Mouse (Mus musculus) stomach, postnatal 0 days (tissue): ENCODE data around the gene Tor1aip1. TPM values are rescaled to one million over a fixed set of nuclear protein-coding genes. Genes with fewer than 3 reads are reported as not detected.
A peak's percentile ranks its signal among the peaks of the same experiment; 100 is the strongest.

Experiments
- ATAC-seq: fragments of 200-750 bp; cut with Nextera tagmentation; 2 replicates; pipeline ENCODE4 v1.8.0; 2017; ENCODE audit not compliant: low FRiP score, low TSS enrichment
- DNase-seq: peaks from one replicate; pipeline ENCODE4 v3.0.0-alpha.2; 2016; ENCODE audit warnings: low spot score
- H3K27ac ChIP-seq: fragments of 300-500 bp; sonication (generic); replicated peaks from 2 replicates; pipeline ENCODE4 v1.5.1; 2014; ENCODE audit warnings: mild to moderate bottlenecking, control low read depth
- H3K27me3 ChIP-seq: fragments of 300-500 bp; sonication (generic); 2 replicates; pipeline ENCODE4 v1.6.1; 2014; ENCODE audit warnings: low read length; ENCODE audit not compliant: control insufficient read depth, insufficient read depth
- H3K36me3 ChIP-seq: fragments of 300-500 bp; sonication (generic); 2 replicates; pipeline ENCODE4 v1.6.1; 2014; ENCODE audit warnings: low read length, mixed read lengths; ENCODE audit not compliant: control insufficient read depth, insufficient read depth
- H3K4me1 ChIP-seq: fragments of 300-500 bp; sonication (generic); replicated peaks from 2 replicates; pipeline ENCODE4 v1.6.1; 2014; ENCODE audit warnings: antibody characterized with exemption; ENCODE audit not compliant: control insufficient read depth, insufficient read depth
- H3K4me2 ChIP-seq: fragments of 300-500 bp; sonication (generic); replicated peaks from 2 replicates; pipeline ENCODE4 v1.6.1; 2014; ENCODE audit warnings: low read depth, mild to moderate bottlenecking, control low read depth, moderate library complexity
- H3K4me3 ChIP-seq: fragments of 300-500 bp; sonication (generic); 2 replicates; pipeline ENCODE4 v1.5.1; 2014; ENCODE audit warnings: low read depth, low read length, control low read depth
- H3K9ac ChIP-seq: fragments of 300-500 bp; sonication (generic); 2 replicates; pipeline ENCODE4 v1.6.1; 2014; ENCODE audit warnings: mild to moderate bottlenecking, low read length, control low read depth, mixed read lengths
- H3K9me3 ChIP-seq: fragments of 300-500 bp; sonication (generic); 2 replicates; pipeline ENCODE4 v1.6.1; 2016; ENCODE audit warnings: low read length; ENCODE audit not compliant: control insufficient read depth
- CTCF ChIP-seq: IDR thresholded peaks from 2 replicates; pipeline ENCODE4 v1.5.1; 2016; ENCODE audit warnings: antibody characterized with exemption, low read depth, mild to moderate bottlenecking, moderate library complexity
- EP300 ChIP-seq: optimal IDR thresholded peaks from 2 replicates; pipeline ENCODE3; 2016; ENCODE audit warnings: antibody characterized with exemption
- WGBS: fragments of 180-500 bp; shearing (Covaris S2); extraction: QIAGEN DNeasy Blood & Tissue Kit; methylation state at CpG from one replicate; pipeline ENCODE4 v1.1.7; 2014; 5-methylcytosine and 5-hydroxymethylcytosine counted together
- polyA plus RNA-seq: library from polyadenylated mRNA; unstranded; fragments of >200 nt; fragmentation: Nextera tagmentation; extraction: Ambion mirVana; gene quantifications from 2 replicates; pipeline ENCODE4 v1.2.1, GENCODE M21; 2015

Tor1aip1 gene
- polyA plus RNA-seq, 1 experiment from 2014 or later, result 38.6 TPM

GRCm38 (mm10) chr1:156044211-156044611 lies 7.9 kb upstream of the Tor1aip1 start:
- DNase-seq (no peak), ATAC-seq (no peak)
- H3K27me3 ChIP-seq, result no peaks in the 10 kb centered on the region
- WGBS, result 61% methylated on average over 5 of the region's 5 CpGs
- H3K27ac ChIP-seq, result no peak overlapping the region
- no peaks in the 10 kb centered on the region for H3K9me3 ChIP-seq
- no peak for TF ChIP-seq CTCF
- H3K4me1 ChIP-seq, result no peaks in the 10 kb centered on the region; the same call in 1 of the 2 replicates
- 0 out of 2 replicates have a peak, but pooled peaks cover 3% of the 10 kb centered on the region for H3K36me3 ChIP-seq
- no peak overlapping the region for H3K9ac ChIP-seq
- H3K4me3 ChIP-seq, result no peak overlapping the region
- H3K4me2 ChIP-seq, result no peak overlapping the region

- Histone ChIP-seq H3K36me3 (0 out of 2 replicates have a peak, but pooled peaks cover 3% of the 10 kb centered on the region), H3K4me1 (no peaks in the 10 kb centered on the region; the same call in 1 of the 2 replicates), H3K27me3 (no peaks in the 10 kb centered on the region), H3K4me2 (no peak overlapping the region), H3K4me3 (no peak overlapping the region), H3K9me3 (no peaks in the 10 kb centered on the region), H3K9ac (no peak overlapping the region), H3K27ac (0 out of 2 replicates have a peak overlapping the region, but pooled peaks have one; percentile 13)
- 12% methylated on average over 4 of the region's 4 CpGs for WGBS
- peak; percentile 67 for DNase-seq
- TF ChIP-seq CTCF, result peak; percentile 83
- TF ChIP-seq EP300, result no peak
- 0 out of 2 replicates have a peak, but pooled peaks have one; percentile 35 for ATAC-seq
Measured at GRCm38 (mm10) chr1:156043027-156043426, 6.7 kb upstream of the Tor1aip1 start.

- DNase-seq, result no peak
- Histone ChIP-seq H3K27ac (no peak overlapping the region), H3K36me3 (0 out of 2 replicates have a peak, but pooled peaks cover 3% of the 10 kb centered on the region), H3K4me3 (peak overlapping the region; percentile 46; the same call in 1 of the 2 replicates), H3K9ac (no peak overlapping the region), H3K4me1 (no peaks in the 10 kb centered on the region; the same call in 1 of the 2 replicates), H3K4me2 (peak overlapping the region; percentile 58; the same call in 1 of the 2 replicates), H3K9me3 (no peaks in the 10 kb centered on the region), H3K27me3 (no peaks in the 10 kb centered on the region)
- no peak for ATAC-seq
- TF ChIP-seq EP300 (no peak), CTCF (no peak)
- 82% methylated on average over 5 of the region's 5 CpGs for WGBS
Measured at GRCm38 (mm10) chr1:156042481-156042880, 6.2 kb upstream of the Tor1aip1 start.

GRCm38 (mm10) chr1:156041451-156042241 lies 5.4 kb upstream of the Tor1aip1 start:
- Histone ChIP-seq H3K4me3 (peak overlapping the region; percentile 46), H3K27ac (0 out of 2 replicates have a peak overlapping the region, but pooled peaks have one; percentile 61), H3K9me3 (no peaks in the 10 kb centered on the region), H3K4me2 (peak overlapping the region; percentile 58), H3K4me1 (no peaks in the 10 kb centered on the region; the same call in 1 of the 2 replicates), H3K27me3 (no peaks in the 10 kb centered on the region), H3K9ac (peak overlapping the region; percentile 36; the same call in 1 of the 2 replicates), H3K36me3 (0 out of 2 replicates have a peak, but pooled peaks cover 3% of the 10 kb centered on the region)
- DNase-seq (no peak), ATAC-seq (peak; percentile 61)
- WGBS, result 15% methylated on average over 7 of the region's 7 CpGs
- no peak for TF ChIP-seq CTCF
- no peak for TF ChIP-seq EP300

GRCm38 (mm10) chr1:156040731-156041401 lies 4.6 kb upstream of the Tor1aip1 start:
- DNase-seq (peak; percentile 96), ATAC-seq (peak; percentile 80)
- peak overlapping the region; percentile 31 for H3K9ac ChIP-seq
- H3K36me3 ChIP-seq, result 0 out of 2 replicates have a peak, but pooled peaks cover 3% of the 10 kb centered on the region
- peak overlapping the region; percentile 58 for H3K27ac ChIP-seq
- WGBS, result under 1% methylated on average over 22 of the region's 22 CpGs
- H3K9me3 ChIP-seq, result no peaks in the 10 kb centered on the region
- H3K4me3 ChIP-seq, result peak overlapping the region; percentile 46
- peak overlapping the region; percentile 58 for H3K4me2 ChIP-seq
- H3K27me3 ChIP-seq, result no peaks in the 10 kb centered on the region
- TF ChIP-seq EP300 (no peak), CTCF (peak; percentile 10; the same call in 1 of the 2 replicates)
- no peaks in the 10 kb centered on the region; the same call in 1 of the 2 replicates for H3K4me1 ChIP-seq
